Mouse (Mus musculus) bone marrow, adult 2 months (tissue): Measurements from ENCODE around the gene Dcaf11. TPM values are rescaled to one million over a fixed set of nuclear protein-coding genes. Genes with fewer than 3 reads are reported as not detected.

ENCODE experiments used
- H3K27ac ChIP-seq: fragments of 200-500 bp; 2 replicates; pipeline ENCODE4 v1.5.1; 2012; ENCODE audit warnings: low read depth, mild to moderate bottlenecking, control low read depth, inconsistent platforms, low read length; ENCODE audit not compliant: control insufficient read depth, poor library complexity, insufficient read depth
- H3K4me1 ChIP-seq: fragments of 200-500 bp; 2 replicates; pipeline ENCODE4 v1.6.1; 2011; ENCODE audit warnings: low read length; ENCODE audit not compliant: control insufficient read depth, insufficient read depth
- H3K4me3 ChIP-seq: fragments of 200-500 bp; replicated peaks from 2 replicates; pipeline ENCODE3; 2011; ENCODE audit warnings: mild to moderate bottlenecking, low read depth, low read length, control low read depth; ENCODE audit not compliant: control insufficient read depth
- CTCF ChIP-seq: fragments of 200-500 bp; IDR thresholded peaks from 2 replicates; pipeline ENCODE4 v1.5.1; 2011; ENCODE audit warnings: low read length, control low read depth; ENCODE audit not compliant: control insufficient read depth, insufficient read depth
- POLR2A ChIP-seq: fragments of 200-500 bp; IDR thresholded peaks from 2 replicates; pipeline ENCODE4 v1.6.1; 2011; ENCODE audit warnings: low read depth, mild to moderate bottlenecking, control low read depth, low read length, borderline replicate concordance; ENCODE audit not compliant: control insufficient read depth
- WGBS: fragments of 180-500 bp; shearing (Covaris S2); methylation state at CpG from one replicate; pipeline ENCODE4 v1.1.7; 2018; 5-methylcytosine and 5-hydroxymethylcytosine counted together
- polyA plus RNA-seq: library from polyadenylated mRNA; stranded (reverse); fragments of >200 nt; gene quantifications from 2 replicates; pipeline ENCODE4 v1.2.4, GENCODE M21; 2011; ENCODE audit warnings: low replicate concordance; ENCODE audit not compliant: missing spikeins, insufficient read depth, insufficient read length

The Dcaf11 gene
- polyA plus RNA-seq, 1 experiment = 42.3 TPM

GRCm38 (mm10) chr14:55558740-55559448 is 912 bp upstream of the Dcaf11 start:
- H3K27ac ChIP-seq = no peak overlapping the region
- H3K4me1 ChIP-seq = peaks cover 4% of the 10 kb centered on the region; the same call in 1 of the 2 replicates
- WGBS = 40% methylated on average over 6 of the region's 6 CpGs

GRCm38 (mm10) chr14:55560202-55561073 is 632 bp downstream of the Dcaf11 start, which contains the start of gene A730061H03Rik:
Gene A730061H03Rik (minus strand): TSS chr14:55560406.
- peak; percentile 26; the same call in 1 of the 2 replicates for TF ChIP-seq POLR2A
- TF ChIP-seq CTCF = no peak
- Histone ChIP-seq H3K4me1 (peaks cover 4% of the 10 kb centered on the region; the same call in 1 of the 2 replicates), H3K27ac (peak within 1 kb of the TSS; percentile 83), H3K4me3 (peak within 1 kb of the TSS; percentile 67)
- WGBS = under 1% methylated on average over 51 of the region's 51 CpGs

More at GRCm38 (mm10) chr14:55558740-55559448, 912 bp upstream of the Dcaf11 start:
- TF ChIP-seq POLR2A = no peak
- TF ChIP-seq CTCF = no peak
- no peak overlapping the region for H3K4me3 ChIP-seq

- H3K4me1 ChIP-seq = peaks cover 4% of the 10 kb centered on the region; the same call in 1 of the 2 replicates
- no peak overlapping the region for H3K4me3 ChIP-seq
- 90% methylated on average over 10 of the region's 10 CpGs for WGBS
- TF ChIP-seq CTCF = no peak
- no peak for TF ChIP-seq POLR2A
- no peak overlapping the region for H3K27ac ChIP-seq
Measured at GRCm38 (mm10) chr14:55561860-55562259, 2.1 kb downstream of the Dcaf11 start.

- H3K4me1 ChIP-seq = peaks cover 2% of the 10 kb centered on the region; the same call in 1 of the 2 replicates
- H3K27ac ChIP-seq = no peak overlapping the region
- no peak overlapping the region for H3K4me3 ChIP-seq
- no peak for TF ChIP-seq POLR2A
- no peak for TF ChIP-seq CTCF
- WGBS = 86% methylated on average over 11 of the region's 11 CpGs
Measured at GRCm38 (mm10) chr14:55563249-55563648, 3.4 kb downstream of the Dcaf11 start.

- Histone ChIP-seq H3K4me1 (peaks cover 2% of the 10 kb centered on the region; the same call in 1 of the 2 replicates), H3K4me3 (no peak overlapping the region), H3K27ac (no peak overlapping the region)
- WGBS = 83% methylated on average over 3 of the region's 3 CpGs
- no peak for TF ChIP-seq POLR2A
- TF ChIP-seq CTCF = no peak
Measured at GRCm38 (mm10) chr14:55565748-55566147, 5.9 kb downstream of the Dcaf11 start.

GRCm38 (mm10) chr14:55567496-55567895 is 7.7 kb downstream of the Dcaf11 start:
- WGBS = 89% methylated on average over 3 of the region's 3 CpGs
- TF ChIP-seq CTCF = no peak
- no peak for TF ChIP-seq POLR2A
- Histone ChIP-seq H3K4me3 (no peak overlapping the region), H3K4me1 (no peaks in the 10 kb centered on the region; the same call in 1 of the 2 replicates), H3K27ac (no peak overlapping the region)

- WGBS = 68% methylated on average over 2 of the region's 2 CpGs
- Histone ChIP-seq H3K4me3 (no peak overlapping the region), H3K27ac (no peak overlapping the region), H3K4me1 (no peaks in the 10 kb centered on the region; the same call in 1 of the 2 replicates)
- no peak for TF ChIP-seq POLR2A
- no peak for TF ChIP-seq CTCF
Measured at GRCm38 (mm10) chr14:55570588-55570987, 10.8 kb downstream of the Dcaf11 start.

- TF ChIP-seq POLR2A (no peak), CTCF (no peak)
- H3K4me3 ChIP-seq = no peak overlapping the region
- no peaks in the 10 kb centered on the region; the same call in 1 of the 2 replicates for H3K4me1 ChIP-seq
- no peak overlapping the region for H3K27ac ChIP-seq
Measured at GRCm38 (mm10) chr14:55571760-55572159, 12.0 kb downstream of the Dcaf11 start.
